Mouse (Mus musculus) gastrocnemius, postnatal 25 days (tissue): ENCODE data around the gene Prph. TPM values are rescaled to one million over a fixed set of nuclear protein-coding genes. Genes with fewer than 3 reads are reported as not detected.
"Not testable (repeated sequence)": the region's sequence is repeated elsewhere in the genome, so short reads cannot be mapped to it uniquely, and the experiment has no call there.

Source experiments
- DNase-seq: peaks from one replicate; pipeline ENCODE4 v3.0.0; 2022
- total RNA-seq, 2 experiments: library from RNA; stranded (reverse); gene quantifications; 1 replicate in 1 of 2; 2 replicates in 1 of 2; pipeline ENCODE4 v1.2.3; 2021

The Prph gene
- total RNA-seq, 2 experiments from 2014 or later: 0.75 to 1.4 TPM

DNA sequence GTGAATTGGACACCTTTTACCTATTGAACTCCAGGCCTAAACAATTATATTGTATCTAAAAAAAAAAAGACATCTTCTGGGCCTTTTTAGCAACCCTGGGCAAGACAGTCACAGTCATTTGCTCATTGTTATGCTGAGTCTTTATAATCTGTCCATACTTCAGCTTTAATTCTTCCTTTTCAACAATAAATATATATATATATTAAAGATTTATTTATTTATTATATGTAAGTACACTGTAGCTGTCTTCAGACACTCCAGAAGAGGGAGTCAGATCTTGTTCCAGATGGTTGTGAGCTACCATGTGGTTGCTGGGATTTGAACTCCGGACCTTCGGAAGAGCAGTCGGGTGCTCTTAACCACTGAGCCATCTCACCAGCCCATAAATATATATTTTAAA is 21.0 kb downstream of the Prph start:
- DNase-seq: not testable (repeated sequence)

DNA sequence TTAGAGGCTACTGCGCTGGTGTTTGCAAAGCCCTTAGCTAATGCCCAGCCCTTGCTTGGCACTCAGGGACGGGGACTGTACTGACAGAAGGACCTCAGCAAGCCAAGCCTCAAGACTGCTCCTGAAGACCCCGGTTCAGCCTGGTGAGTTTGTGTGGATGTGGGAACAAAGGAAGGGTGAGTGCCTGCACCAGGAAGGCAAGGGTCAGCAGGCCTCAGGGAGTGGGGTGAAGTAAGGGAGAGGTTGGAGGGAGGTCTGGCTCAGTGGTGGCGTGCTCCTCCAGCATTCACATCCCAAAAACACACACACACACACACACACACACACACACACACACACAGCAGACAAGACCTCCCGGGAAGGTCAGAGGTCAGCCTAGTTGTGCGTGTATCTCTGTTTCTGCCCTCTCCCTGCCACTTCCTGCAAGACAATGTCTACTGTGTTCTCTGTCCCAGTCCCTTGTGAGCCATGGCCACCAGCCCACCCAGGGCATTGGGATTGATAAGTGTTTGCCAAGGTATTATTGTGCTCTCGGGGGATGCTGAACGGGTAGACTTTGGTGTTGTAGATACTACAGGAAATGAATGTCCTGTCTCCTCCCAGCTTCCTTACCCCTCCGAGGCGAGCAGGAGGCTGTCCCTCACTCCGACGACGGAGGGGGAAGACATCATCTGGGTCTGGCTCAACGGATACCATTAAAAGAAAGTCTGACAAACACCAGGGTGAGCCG is 23.4 kb downstream of the Prph start:
- no peak for DNase-seq

DNA sequence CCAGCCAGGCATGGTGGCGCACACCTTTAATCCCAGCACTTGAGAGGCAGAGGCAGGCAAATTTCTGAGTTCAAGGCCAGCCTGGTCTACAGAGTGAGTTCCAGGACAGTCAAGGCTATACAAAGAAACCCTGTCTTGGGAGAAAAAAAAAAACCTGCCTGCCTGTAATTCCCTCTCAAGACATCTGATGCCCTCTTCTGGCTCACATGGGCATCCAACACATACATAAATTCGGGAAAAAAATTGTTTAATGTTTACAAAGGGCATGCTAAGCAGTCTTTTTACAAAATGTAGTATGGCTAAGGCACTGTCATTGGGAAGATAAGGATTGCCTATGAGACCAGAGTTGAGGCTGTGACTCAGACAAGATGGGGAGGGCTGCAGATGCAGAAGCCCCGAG is 24.8 kb downstream of the Prph start:
- no peak for DNase-seq

DNA sequence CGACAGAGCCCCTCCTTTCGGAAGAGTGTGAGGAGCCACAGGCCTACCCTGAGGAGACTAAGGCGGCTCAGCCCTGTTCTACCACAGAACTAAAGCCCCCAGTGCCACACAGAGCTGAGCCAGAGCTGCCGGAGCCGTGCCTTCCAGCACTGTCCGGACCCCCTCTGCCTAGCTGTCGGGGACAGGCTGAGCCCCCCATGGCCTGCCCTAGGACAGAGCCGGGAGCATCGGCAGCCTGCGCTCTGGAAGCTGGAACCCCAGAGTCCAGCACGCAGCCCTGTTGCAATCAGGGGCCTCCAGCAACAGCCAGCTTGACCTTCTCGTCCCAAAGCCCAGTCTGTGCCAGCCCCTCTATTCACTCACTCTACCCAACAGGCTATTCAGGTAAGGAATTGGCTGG is 27.3 kb downstream of the Prph start:
- no peak for DNase-seq

DNA sequence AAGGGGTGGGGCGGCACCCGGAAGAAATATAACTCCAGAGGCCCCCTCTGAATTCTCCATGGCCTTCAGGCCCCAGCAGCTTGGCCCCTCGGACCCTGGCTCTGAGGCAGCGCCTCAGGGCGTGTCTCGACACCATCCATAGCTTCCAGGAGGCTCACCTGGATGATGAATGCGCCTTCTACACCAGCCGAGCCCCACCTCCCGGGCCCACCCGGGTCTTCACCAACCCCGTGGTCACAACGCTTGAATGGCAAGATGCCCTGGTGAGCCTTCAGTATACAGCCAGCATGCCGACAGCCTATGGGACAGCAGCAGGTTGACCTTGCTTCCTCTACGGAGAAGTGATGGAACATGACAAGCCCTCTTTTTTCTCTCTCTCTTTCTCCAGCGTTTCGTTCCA is 27.9 kb downstream of the Prph start:
- no peak for DNase-seq

DNA sequence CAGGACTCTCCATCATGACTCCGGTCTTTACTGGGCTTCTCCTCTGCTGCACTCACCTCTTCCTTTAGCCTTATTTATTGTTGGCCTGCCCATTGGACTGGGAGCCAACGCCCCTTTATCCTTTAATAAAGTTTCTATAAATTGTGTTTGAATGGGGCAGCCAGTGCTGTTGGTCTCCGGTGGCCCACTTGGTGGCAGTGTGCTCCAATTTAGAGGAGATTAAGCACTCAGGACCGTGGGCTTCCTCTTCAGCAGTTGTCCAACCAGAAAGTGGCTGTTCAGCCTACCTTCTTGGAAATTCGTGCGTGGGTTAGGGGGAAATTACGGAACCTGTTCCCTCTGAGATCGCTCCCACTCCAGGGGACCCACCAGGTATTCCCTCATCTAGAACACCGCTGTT is 28.3 kb downstream of the Prph start:
- no peak for DNase-seq

DNA sequence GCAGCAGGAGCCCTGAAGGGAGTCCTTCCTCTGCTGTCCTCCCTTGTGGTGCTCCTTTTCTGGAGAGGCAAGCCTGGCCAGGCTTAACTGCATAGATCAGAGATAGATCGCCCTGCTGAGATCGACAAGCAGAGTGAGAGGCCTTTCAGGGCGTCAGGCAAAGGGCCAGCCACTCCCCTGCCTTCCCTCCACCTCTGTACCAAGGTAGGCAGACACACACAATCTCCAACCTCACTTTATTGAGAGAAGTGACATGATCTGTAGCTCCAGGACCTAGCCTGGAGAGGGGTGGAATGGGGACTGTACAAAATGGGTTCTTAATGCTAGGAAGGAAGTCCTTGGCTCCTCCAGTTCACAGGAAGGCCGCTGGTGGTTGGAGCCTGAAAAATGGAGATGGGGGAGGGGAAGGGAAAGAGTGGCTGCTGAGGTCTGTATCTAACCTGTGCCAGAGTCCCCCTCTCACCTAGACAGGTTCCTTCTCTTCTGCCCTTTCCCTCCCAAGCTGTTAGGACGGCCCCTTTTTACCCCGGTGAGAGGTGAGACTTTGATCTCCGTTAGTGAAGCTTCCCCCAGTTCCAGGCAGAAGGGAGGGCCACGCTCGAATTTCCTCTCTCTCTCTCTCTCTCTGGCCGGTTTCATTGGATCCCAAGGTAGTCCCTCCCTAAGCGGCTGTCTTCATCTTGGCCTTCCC is 29.0 kb downstream of the Prph start:
- no peak for DNase-seq

DNA sequence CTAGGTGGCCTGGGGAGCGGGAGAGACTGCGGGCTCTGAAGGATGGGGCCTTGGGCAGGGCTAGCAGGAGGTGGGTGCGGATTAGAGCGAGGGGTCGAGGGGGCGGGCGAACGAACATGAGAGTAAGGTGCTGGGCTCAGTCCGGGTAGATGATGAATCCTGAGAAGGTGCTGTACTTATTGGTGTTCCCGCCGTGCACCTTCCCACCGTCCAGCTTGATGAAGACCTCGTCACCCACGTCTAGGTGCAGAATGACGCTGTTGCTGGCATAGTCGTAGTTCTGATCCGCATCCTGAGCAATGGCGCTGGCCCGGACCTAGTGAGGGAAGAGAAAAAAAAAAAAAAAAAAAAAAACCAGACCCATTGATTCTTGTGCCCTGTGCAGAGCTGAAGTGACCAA is 29.6 kb downstream of the Prph start:
- DNase-seq: no peak

DNA sequence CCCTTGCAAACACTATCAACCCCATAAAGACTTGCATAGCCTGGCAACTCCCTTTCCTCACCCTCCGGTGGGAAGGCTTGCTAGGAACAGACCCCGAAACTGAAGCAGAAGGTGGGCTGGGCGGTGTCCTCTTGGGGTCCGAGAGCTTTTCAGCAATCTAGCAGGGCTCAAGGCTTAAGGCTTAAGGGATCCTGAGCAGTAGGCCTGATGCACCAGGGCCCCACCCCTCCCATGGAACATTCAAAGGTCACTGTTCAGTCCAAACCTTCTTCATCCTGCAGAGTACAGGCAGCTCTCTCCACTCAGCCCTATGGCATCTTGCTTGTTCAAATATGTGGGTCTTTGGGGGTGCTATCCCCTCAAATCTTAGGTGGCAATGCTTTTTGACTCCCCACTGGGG is 31.0 kb downstream of the Prph start:
- no peak for DNase-seq

DNA sequence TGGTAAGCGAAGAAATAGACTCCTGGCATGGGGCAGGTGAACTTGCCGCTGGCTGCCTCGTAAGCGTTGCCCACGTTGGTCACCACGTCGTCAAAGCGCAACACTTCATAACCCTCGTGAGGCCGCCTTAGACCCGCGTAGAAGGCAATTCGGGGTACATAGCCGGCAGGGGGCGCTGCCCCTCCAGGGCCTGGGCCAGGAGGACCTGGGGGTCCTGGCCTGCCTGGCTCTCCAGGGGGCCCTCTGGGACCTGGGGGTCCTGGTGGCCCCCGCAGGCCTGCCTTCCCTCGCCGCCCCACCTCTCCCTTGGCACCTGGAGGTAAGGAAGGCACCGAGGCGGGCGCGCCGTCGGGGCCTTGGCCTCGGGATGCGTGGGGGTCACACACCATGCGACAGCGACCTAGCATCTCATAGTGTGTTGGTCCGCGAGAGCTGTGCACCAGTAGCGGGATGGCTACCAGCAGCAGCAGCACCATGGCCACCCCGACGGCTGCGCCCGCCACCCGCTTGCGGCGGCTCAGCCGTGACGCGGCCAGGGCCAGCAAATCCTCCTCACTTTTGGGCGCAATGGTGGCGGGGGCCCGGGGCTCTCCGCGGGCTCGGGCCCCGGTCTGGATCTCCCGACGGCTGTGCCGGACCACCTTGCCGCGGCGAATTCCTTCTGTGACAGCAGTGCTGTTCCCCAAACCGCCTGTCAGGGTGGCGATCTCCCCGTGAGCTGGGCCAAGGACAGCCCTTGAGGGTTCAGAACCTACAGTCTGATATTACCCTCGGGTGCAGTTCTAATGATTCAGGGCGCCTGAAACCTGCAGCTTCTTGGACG is 32.5 kb downstream of the Prph start, which contains the start of gene C1ql4:
TSS of gene C1ql4 (minus strand) at position 565 of the 823 bp plus-strand sequence.
- DNase-seq: no peak

DNA sequence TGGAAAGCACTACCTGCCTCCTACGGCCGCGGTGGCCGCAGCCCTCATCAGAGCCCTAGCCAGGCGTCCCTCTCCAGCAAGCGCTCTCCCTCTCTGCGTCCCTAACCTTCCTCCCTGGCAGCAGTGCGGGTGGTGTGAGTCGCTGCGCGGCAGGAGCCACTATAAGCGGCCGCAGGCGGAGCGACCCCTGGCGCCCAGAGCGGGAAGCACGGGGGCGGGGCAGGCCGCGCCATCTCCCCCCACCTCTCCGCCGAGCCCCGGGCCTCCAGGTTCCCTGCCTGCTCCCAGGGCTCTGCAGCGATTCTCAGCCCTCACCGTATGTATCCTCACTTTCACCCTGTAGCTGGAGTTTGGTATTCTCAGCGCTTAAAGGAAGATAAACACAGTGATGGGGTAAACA is 33.3 kb downstream of the Prph start:
- peak; percentile 66 for DNase-seq

DNA sequence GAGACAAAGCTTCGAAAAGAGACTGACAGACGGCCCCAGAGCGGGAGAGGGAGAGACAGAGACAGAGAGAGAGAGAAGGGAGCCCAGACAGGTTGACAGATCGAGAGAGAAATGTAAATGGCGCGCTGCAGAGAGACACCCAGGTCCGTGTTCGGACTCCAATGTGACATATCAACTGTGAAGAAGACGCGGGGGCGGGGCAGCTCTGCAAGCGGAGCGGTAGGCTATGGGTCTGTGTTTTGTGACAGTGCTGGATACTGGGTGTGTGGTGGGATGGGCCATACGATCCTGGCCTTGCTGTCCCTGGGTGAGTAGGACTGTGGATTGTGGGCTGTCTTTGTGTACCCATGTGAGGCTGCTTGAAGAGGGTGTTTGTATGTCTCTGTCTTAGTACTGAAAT is 34.1 kb downstream of the Prph start:
- no peak for DNase-seq

DNA sequence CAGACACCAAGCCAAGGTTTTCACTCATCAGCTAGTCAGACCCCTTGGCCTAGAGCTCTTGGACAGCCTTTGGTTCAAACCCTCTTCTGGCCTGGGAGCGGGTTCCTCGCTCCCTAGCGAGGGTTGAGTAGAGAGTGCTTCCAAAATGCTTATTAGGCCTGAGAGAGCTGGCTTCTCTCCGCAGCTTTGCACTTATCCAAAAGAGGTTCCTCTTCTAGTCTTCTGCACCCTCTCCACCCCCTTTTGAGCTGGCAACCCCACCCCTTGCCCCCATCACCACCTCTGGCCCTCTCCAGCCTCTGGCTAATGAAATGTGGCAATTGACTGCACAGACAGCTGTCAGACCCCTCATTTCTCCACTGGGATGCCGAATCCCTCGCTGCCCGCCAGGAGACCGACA is 37.9 kb downstream of the Prph start, which contains the start of gene Dnajc22:
TSS of gene Dnajc22 (plus strand) at position 301 of the 400 bp plus-strand sequence.
- DNase-seq: no peak

DNA sequence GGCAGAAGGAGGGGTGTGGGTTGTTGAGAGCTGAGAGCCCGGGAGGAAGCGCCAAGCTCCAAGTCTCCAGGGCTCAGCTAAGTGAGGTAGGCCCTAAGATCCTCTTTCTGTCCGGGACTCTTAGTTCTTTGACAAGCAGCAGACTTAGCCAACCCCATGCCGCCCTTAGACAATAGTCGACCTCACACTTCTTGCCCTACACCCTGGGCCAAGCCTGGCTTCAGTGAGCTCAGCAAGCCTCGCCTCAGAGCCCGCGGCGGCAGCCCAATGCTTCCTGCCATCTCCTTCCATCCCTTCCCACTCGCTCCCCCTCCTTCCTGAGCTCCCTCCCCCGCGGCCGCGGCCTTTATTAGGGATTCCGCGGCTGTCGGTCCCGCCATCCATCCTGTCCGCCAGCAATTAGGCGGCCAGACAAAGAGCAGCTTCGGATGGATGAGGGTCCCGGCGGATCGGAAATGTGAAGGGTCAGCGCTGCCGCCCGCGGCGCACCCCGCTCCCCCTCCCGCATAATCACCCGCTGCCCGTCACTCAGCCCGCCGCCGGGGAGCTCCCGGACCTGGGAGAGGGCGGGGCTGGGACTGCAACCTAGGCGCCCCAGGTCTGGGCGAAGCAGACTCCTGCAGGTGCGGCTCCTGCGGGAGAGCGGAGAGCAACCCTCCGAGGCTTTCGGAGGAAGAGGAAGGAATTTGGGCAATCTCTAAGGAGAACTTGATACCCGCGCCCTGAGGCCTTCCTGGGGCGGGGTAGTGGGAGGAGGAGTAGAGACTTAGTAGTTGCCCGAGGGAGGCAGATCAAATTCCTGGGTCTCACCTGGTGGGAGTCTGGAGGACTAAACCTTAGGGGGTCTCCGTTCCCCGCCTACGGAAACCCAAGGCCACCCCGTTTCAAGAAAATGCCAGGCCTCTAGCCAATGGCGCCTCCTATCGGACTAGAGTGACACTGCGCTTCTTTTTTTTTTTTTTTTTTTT is 38.6 kb downstream of the Prph start:
- no peak for DNase-seq

DNA sequence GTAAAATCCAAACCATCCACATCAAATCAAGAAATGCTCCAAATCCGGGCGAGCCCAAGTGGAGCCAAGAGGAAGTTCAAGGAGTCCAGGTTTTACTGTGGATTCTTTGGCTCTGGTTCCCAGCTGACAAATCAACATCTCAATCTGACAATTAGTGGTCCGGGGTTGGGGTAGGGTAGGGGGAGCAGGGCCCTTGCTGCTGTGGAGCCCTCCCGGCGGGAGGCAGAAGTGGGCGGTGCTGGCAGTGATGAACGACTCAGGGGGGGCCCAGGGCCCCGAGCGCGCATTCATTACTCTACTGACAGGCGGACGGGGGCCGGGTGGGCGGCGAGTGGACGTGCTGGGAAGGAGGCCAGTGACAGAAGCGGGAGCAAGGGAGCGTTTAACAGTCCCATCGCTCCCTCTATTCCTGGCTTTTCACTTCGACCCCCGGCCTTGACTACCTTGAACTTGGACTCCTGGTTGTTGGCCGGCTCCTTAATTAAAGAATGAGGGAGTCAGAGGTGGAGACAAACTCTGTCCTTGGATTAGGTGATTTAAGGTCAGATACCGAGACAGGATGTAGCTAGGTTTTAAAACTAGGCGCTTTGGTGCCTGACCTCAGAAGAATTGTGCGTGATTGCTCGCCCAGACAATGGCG is 39.8 kb downstream of the Prph start:
- DNase-seq: no peak

DNA sequence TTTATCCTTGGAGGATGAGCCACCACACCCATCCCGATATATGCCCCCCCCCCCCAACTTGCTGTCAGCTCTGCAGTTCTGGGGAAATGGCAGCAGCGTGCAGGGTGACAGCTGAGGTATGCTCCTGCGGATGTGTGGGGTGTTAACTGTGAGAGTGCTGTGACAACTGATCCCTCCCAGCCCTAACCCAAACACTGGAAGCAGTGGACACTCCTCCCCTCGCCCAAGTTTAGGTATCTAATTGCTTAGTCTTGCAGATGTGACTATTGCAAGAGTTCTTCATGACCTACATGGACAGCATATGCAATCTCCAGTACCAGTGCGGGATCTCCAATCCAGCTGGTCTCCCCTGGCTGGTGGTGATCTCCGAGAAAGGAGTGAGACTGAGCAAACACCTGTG is 40.4 kb downstream of the Prph start:
- DNase-seq: no peak

DNA sequence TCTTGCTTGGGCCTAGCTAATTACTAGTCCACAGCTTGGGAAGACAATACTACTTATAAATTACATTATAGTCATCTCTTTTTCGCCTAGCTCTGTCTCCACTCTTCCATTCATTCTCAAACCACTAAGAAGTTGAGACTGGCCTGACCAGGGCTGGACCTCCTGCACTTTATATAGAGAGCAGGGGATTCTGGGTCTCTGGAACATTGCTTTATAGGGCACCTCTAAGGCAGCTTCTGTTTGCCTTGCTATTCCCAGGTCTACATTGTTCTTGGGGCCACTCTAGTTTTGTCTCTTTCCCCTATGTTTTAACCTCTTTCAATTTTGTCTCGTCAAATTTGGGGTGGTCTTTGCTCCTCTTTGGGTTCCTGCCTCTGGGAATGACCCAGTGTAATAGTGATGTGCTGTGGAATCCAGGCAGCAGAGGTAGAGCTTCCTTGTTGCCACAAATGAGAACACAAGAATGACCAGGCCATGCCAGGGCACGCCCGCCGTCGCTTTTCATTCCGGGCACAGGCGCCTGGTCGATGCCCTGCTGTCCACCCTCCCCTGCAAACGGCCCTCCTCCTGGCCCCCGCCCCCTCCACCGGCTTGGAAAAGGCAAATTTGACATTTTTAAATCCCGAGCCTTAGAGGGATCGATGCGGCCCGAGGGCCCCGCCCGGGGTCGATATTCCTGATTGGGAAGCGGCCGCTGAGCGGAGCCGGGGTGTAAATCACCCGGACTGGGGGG is 41.3 kb downstream of the Prph start:
- no peak for DNase-seq

DNA sequence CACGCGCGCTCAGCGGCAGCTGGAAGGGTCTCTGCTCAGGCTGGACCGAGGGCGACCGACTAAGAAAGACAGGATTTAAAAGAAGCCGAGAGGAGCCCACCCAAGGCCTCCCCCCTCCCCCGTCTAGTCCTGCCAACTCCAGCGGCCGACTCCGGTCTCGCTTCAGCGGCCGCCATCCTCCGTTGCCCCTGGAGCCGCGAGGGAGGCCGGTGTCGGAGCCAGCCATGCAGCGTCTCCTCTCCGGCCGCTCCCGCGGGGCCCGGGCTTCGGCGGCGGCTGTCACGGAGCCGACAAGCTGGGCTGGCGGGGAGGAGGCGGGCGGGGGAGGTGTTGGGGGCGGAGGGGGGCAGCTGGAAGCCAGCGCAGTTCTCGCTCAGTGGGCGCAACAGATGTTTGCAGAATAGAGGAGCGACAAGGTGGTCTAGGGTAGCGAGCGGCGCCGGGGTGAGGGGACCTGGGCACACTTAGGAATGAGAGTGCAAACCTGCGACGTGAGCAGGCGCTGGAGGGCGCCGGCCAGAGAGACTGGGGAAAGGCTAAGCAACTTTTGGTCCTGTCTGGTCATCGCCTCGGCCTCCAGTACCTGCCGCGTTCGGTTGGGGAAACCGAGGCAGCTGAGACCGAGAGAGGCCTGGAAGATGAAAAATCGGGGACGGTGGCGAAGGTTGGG is 42.0 kb downstream of the Prph start:
- DNase-seq: peak; percentile 5

DNA sequence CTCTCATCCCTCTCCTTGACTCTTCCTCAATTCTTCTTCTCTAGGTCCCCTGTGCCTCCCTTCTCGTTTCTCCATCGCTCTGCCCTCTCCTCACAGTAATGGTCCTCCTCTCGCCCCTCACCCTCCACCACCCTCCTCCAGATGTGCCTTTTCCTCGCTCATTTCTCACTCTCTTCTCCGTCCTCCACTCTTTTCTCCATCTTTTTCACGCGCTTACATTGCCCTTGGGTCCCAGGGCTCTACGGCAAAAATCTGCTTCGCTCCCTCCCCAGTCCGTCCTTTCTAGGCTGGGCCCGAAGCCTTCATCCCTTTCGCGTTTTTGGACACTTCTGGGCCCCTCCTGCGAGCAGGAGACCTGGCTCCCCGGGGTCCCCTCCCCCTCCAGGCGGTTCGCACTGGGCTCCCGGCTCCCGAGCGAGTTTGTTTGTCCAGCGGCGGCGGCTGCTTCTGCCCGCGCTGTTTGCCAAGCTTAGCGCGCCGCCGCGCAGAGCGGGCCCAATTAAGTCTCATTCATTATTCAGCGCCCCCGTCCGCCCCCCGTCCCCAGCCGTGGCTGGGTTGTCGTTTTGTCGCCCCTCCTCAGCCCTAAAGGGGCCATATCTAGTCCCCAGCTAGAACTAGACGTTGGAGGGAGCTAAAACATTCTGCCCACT is 43.0 kb downstream of the Prph start:
- DNase-seq: no peak
